Mouse (Mus musculus): ENCODE measurements at regions not wholly inside any gene's neighbourhood (a gene's known extent, or its start where the extent isn't known, plus 50 kb on each side); places are given as distances from the start of the nearest gene placed in this dataset.

GRCm38 (mm10) chr7:113017092-113017755 lies 63.5 kb downstream of the Rassf10 start:
- TF ChIP-seq EP300 (IDR thresholded peaks at IDR 0.05; ENCODE audit: low read depth) (no peak), CTCF (IDR thresholded peaks at IDR 0.05; ENCODE audit: low read depth) (no peak)
